15 mouse cellular contexts compared by ENCODE assay signal in genomic region chr11:75054878-75055214, GRCm38 (mm10).
A peak's percentile ranks its signal among the peaks of the same experiment; 100 is the strongest.
DNase-seq lines count a peak whose midpoint lies in the region; ATAC-seq and TF ChIP-seq lines count a peak whose summit lies in the region.
"Had no signal": no experiment of that assay in that cellular context is flagged by ENCODE, and none has a peak within 500 bp of the region (broad histone marks: within the 10 kb centered on the region; RNA-seq: fewer than 3 reads in every experiment).

No protein-coding gene starts in this region.

- no peak overlapping the region for H3K4me3 ChIP-seq in heart, embryonic 12.5 days
- no peak overlapping the region for H3K4me3 ChIP-seq in lung, embryonic 15.5 days
- H3K4me3 ChIP-seq in limb, embryonic 11.5 days (ENCODE audit: low read depth, low read length): no peak overlapping the region
- H3K4me3 ChIP-seq in stomach, postnatal 0 days (ENCODE audit: low read depth, low read length): no peak overlapping the region
- no peak overlapping the region for H3K4me3 ChIP-seq in midbrain, embryonic 11.5 days (ENCODE audit: low read depth, low read length)

- H3K4me1 ChIP-seq in heart, embryonic 12.5 days (replicated peaks): peaks cover 37% of the 10 kb centered on the region
- peaks cover 49% of the 10 kb centered on the region for H3K4me1 ChIP-seq in lung, embryonic 15.5 days
- peaks cover 35% of the 10 kb centered on the region for H3K4me1 ChIP-seq in limb, embryonic 11.5 days (ENCODE audit: control insufficient read depth, insufficient read depth, low read length)
- H3K4me1 ChIP-seq in stomach, postnatal 0 days (replicated peaks; ENCODE audit: control insufficient read depth, insufficient read depth): peaks cover 5% of the 10 kb centered on the region
- no peaks in the 10 kb centered on the region for H3K4me1 ChIP-seq in midbrain, embryonic 11.5 days (ENCODE audit: control insufficient read depth, insufficient read depth, low read length)

- TF ChIP-seq EP300 in stomach, postnatal 0 days (optimal IDR thresholded peaks at IDR 0.05): no peak

- no peak for TF ChIP-seq CTCF in stomach, postnatal 0 days (IDR thresholded peaks at IDR 0.05; ENCODE audit: low read depth)

- H3K36me3 ChIP-seq in heart, embryonic 12.5 days: peaks cover 8% of the 10 kb centered on the region; the same call in 1 of the 2 replicates
- no peaks in the 10 kb centered on the region for H3K36me3 ChIP-seq in lung, embryonic 15.5 days
- no peaks in the 10 kb centered on the region for H3K36me3 ChIP-seq in limb, embryonic 11.5 days (ENCODE audit: control insufficient read depth, insufficient read depth, low read length)
- H3K36me3 ChIP-seq in stomach, postnatal 0 days (ENCODE audit: control insufficient read depth, insufficient read depth, low read length): no peaks in the 10 kb centered on the region
- no peaks in the 10 kb centered on the region for H3K36me3 ChIP-seq in midbrain, embryonic 11.5 days (ENCODE audit: control insufficient read depth, insufficient read depth, low read length)

- 66% methylated on average over 3 of the region's 3 CpGs for WGBS in heart, embryonic 12.5 days
- 47% methylated on average over 3 of the region's 3 CpGs for WGBS in lung, embryonic 15.5 days
- 91% methylated on average over 3 of the region's 3 CpGs for WGBS in limb, embryonic 11.5 days
- WGBS in stomach, postnatal 0 days: 71% methylated on average over 3 of the region's 3 CpGs
- WGBS in midbrain, embryonic 11.5 days: 91% methylated on average over 3 of the region's 3 CpGs

- H3K9ac ChIP-seq in heart, embryonic 12.5 days: no peak overlapping the region
- H3K9ac ChIP-seq in lung, embryonic 15.5 days: no peak overlapping the region
- no peak overlapping the region for H3K9ac ChIP-seq in limb, embryonic 11.5 days (ENCODE audit: low read length)
- no peak overlapping the region for H3K9ac ChIP-seq in stomach, postnatal 0 days (ENCODE audit: low read length)
- H3K9ac ChIP-seq in midbrain, embryonic 11.5 days (ENCODE audit: low read length): no peak overlapping the region

- H3K27ac ChIP-seq in heart, embryonic 12.5 days (ENCODE audit: poor library complexity, severe bottlenecking): peak overlapping the region; percentile 87
- peak overlapping the region; percentile 94 for H3K27ac ChIP-seq in lung, embryonic 15.5 days
- H3K27ac ChIP-seq in limb, embryonic 11.5 days (replicated peaks; ENCODE audit: low read depth, low read length): peak overlapping the region; percentile 66
- peak overlapping the region; percentile 88 for H3K27ac ChIP-seq in stomach, postnatal 0 days (replicated peaks)
- H3K27ac ChIP-seq in midbrain, embryonic 11.5 days (ENCODE audit: low read depth, low read length): no peak overlapping the region
- H3K27ac ChIP-seq: macrophage had no signal

- DNase-seq in heart, adult 9 months (ENCODE audit: low spot score in 2 of 2): no peak
- no peak for DNase-seq in lung, adult 18-20 months
- DNase-seq in limb, embryonic 11.5 days (ENCODE audit: low spot score): no peak
- DNase-seq in stomach, postnatal 0 days (ENCODE audit: low spot score): no peak
- no peak for DNase-seq in c-Kit-positive CD71-positive TER-119-positive erythroid progenitor cells, embryonic 14.5 days (ENCODE audit: low spot score)
- no peak for DNase-seq in midbrain, embryonic 11.5 days (ENCODE audit: low spot score, missing footprints)
- DNase-seq: adrenal gland, postnatal 25 days; cerebellum, adult 18-20 months; gastrocnemius, postnatal 14 days; layer of hippocampus, postnatal 36 days; thymus, postnatal 4 days had no signal

- H3K9me3 ChIP-seq in heart, embryonic 12.5 days (replicated peaks): no peaks in the 10 kb centered on the region
- H3K9me3 ChIP-seq in lung, embryonic 15.5 days: no peaks in the 10 kb centered on the region
- H3K9me3 ChIP-seq in limb, embryonic 11.5 days (ENCODE audit: control insufficient read depth, low read length): no peaks in the 10 kb centered on the region
- no peaks in the 10 kb centered on the region for H3K9me3 ChIP-seq in stomach, postnatal 0 days (ENCODE audit: control insufficient read depth, low read length)
- no peaks in the 10 kb centered on the region for H3K9me3 ChIP-seq in midbrain, embryonic 11.5 days (ENCODE audit: control insufficient read depth, low read length)

- no peaks in the 10 kb centered on the region for H3K27me3 ChIP-seq in heart, embryonic 12.5 days (replicated peaks)
- H3K27me3 ChIP-seq in lung, embryonic 15.5 days: no peaks in the 10 kb centered on the region
- H3K27me3 ChIP-seq in limb, embryonic 11.5 days (ENCODE audit: control insufficient read depth, insufficient read depth, low read length): no peaks in the 10 kb centered on the region
- H3K27me3 ChIP-seq in stomach, postnatal 0 days (ENCODE audit: control insufficient read depth, insufficient read depth, low read length): no peaks in the 10 kb centered on the region
- H3K27me3 ChIP-seq in midbrain, embryonic 11.5 days (ENCODE audit: control insufficient read depth, insufficient read depth, low read length): no peaks in the 10 kb centered on the region

- no peak overlapping the region for H3K4me2 ChIP-seq in heart, embryonic 12.5 days
- no peak overlapping the region for H3K4me2 ChIP-seq in lung, embryonic 15.5 days
- no peak overlapping the region for H3K4me2 ChIP-seq in limb, embryonic 11.5 days (ENCODE audit: low read depth, severe bottlenecking)
- no peak overlapping the region for H3K4me2 ChIP-seq in stomach, postnatal 0 days (replicated peaks; ENCODE audit: low read depth)
- no peak overlapping the region for H3K4me2 ChIP-seq in midbrain, embryonic 11.5 days

- ATAC-seq in heart, embryonic 12.5 days (ENCODE audit: insufficient number of reproducible peaks, low FRiP score): no peak
- no peak for ATAC-seq in lung, embryonic 15.5 days (ENCODE audit: borderline replicate concordance, extremely low read depth, low FRiP score, low TSS enrichment)
- no peak for ATAC-seq in limb, embryonic 11.5 days (ENCODE audit: insufficient number of reproducible peaks, low FRiP score, low TSS enrichment, low read depth)
- no peak for ATAC-seq in stomach, postnatal 0 days (ENCODE audit: low FRiP score, low TSS enrichment)
- ATAC-seq in midbrain, embryonic 11.5 days (ENCODE audit: low FRiP score): no peak
- ATAC-seq: inflammation-experienced regulatory T-cells, adult 6 months had no signal
